Mouse (Mus musculus) embryonic facial prominence, embryonic 15.5 days (tissue): ENCODE measurements at regions not wholly inside any gene's neighbourhood (a gene's known extent, or its start where the extent isn't known, plus 50 kb on each side); places are given as distances from the start of the nearest gene placed in this dataset.

ENCODE experiments used
- ATAC-seq: fragments of 200-750 bp; cut with Nextera tagmentation; 2 replicates; pipeline ENCODE4 v1.8.0; 2017; ENCODE audit warnings: low read depth, moderate TSS enrichment; ENCODE audit not compliant: insufficient number of reproducible peaks, low FRiP score, low TSS enrichment
- H3K27ac ChIP-seq: fragments of 300-500 bp; sonication (generic); replicated peaks from 2 replicates; pipeline ENCODE4 v1.5.1; 2015; ENCODE audit warnings: mild to moderate bottlenecking, inconsistent platforms
- H3K27me3 ChIP-seq: fragments of 300-500 bp; sonication (generic); 2 replicates; pipeline ENCODE4 v1.6.1; 2015; ENCODE audit warnings: inconsistent platforms
- H3K36me3 ChIP-seq: fragments of 300-500 bp; sonication (generic); 2 replicates; pipeline ENCODE4 v1.6.1; 2015; ENCODE audit warnings: mild to moderate bottlenecking, inconsistent platforms
- H3K4me1 ChIP-seq: fragments of 300-500 bp; sonication (generic); 2 replicates; pipeline ENCODE4 v1.6.1; 2015; ENCODE audit warnings: inconsistent platforms
- H3K4me2 ChIP-seq: fragments of 300-500 bp; sonication (generic); replicated peaks from 2 replicates; pipeline ENCODE4 v1.6.1; 2015; ENCODE audit warnings: mild to moderate bottlenecking, inconsistent platforms
- H3K4me3 ChIP-seq: fragments of 300-500 bp; sonication (generic); replicated peaks from 2 replicates; pipeline ENCODE4 v1.5.1; 2015; ENCODE audit warnings: mild to moderate bottlenecking, inconsistent platforms
- H3K9ac ChIP-seq: fragments of 300-500 bp; sonication (generic); 2 replicates; pipeline ENCODE4 v1.6.1; 2015; ENCODE audit warnings: inconsistent platforms
- H3K9me3 ChIP-seq: fragments of 300-500 bp; sonication (generic); replicated peaks from 2 replicates; pipeline ENCODE4 v1.6.1; 2016; ENCODE audit warnings: inconsistent platforms
- WGBS: fragments of 180-500 bp; shearing (Covaris S2); methylation state at CpG from one replicate; pipeline ENCODE4 v1.1.7; 2015; 5-methylcytosine and 5-hydroxymethylcytosine counted together

GRCm38 (mm10) chr3:147532196-147532595 is 680.0 kb downstream of the Ttll7 start:
- Histone ChIP-seq H3K36me3 (no peaks in the 10 kb centered on the region), H3K9me3 (no peaks in the 10 kb centered on the region), H3K27ac (0 out of 2 replicates have a peak overlapping the region, but pooled peaks have one; percentile 12), H3K4me3 (no peak overlapping the region), H3K9ac (no peak overlapping the region), H3K4me2 (no peak overlapping the region), H3K4me1 (no peaks in the 10 kb centered on the region), H3K27me3 (no peaks in the 10 kb centered on the region)
- WGBS = 45% methylated on average over 2 of the region's 2 CpGs
- ATAC-seq = no peak

DNA sequence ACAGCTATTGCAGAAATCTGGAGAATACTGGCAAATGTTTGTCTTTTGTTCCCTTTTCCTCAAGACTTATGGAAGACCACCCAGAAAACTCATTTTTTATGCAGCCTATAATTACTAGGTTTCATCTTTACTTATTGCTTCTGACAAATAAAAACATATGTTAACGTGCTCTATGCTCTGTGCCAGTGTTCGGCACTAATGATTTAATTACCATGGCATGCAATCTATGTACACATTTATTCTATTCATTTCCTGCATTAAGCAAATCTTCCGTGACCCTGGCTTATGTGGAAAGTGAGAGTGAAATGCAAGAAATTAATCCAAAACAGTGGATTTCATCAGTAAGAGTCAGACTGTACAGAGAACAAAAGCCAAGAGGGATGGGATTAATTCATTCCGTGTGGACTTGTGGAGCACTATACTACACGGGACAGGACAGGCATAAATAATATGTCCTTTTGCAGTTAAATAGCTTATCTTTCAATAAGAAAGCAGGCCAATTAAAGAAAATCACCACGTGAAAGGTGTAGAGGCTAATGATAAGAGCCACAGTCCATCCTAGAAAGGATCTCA is 679.5 kb downstream of the Ttll7 start:
- Histone ChIP-seq H3K4me1 (no peaks in the 10 kb centered on the region), H3K9me3 (no peaks in the 10 kb centered on the region), H3K4me3 (no peak overlapping the region), H3K4me2 (no peak overlapping the region), H3K9ac (no peak overlapping the region), H3K27ac (0 out of 2 replicates have a peak overlapping the region, but pooled peaks have one; percentile 12), H3K36me3 (no peaks in the 10 kb centered on the region), H3K27me3 (no peaks in the 10 kb centered on the region)
- WGBS = 27% methylated on average over 6 of the region's 6 CpGs
- ATAC-seq = peak; percentile 80
